Mouse (Mus musculus) forebrain, embryonic 11.5 days (tissue): ENCODE data around the gene 4921507P07Rik. TPM values are rescaled to one million over a fixed set of nuclear protein-coding genes. Genes with fewer than 3 reads are reported as not detected.

Experiments used
- ATAC-seq: fragments of 200-750 bp; cut with Nextera tagmentation; replicated peaks from 2 replicates; pipeline ENCODE4 v1.8.0; 2017; ENCODE audit warnings: moderate TSS enrichment; ENCODE audit not compliant: low FRiP score
- DNase-seq: peaks from one replicate; pipeline ENCODE4 v3.0.0-alpha.2; 2017; ENCODE audit warnings: low spot score
- H3K27ac ChIP-seq: fragments of 300-500 bp; sonication (generic); 2 replicates; pipeline ENCODE4 v1.5.1; 2014; ENCODE audit warnings: low read depth, low read length
- H3K27me3 ChIP-seq: fragments of 300-500 bp; sonication (generic); 2 replicates; pipeline ENCODE4 v1.6.1; 2014; ENCODE audit warnings: mild to moderate bottlenecking, low read length, mixed read lengths; ENCODE audit not compliant: control insufficient read depth, insufficient read depth
- H3K36me3 ChIP-seq: fragments of 300-500 bp; sonication (generic); 2 replicates; pipeline ENCODE4 v1.6.1; 2014; ENCODE audit warnings: mild to moderate bottlenecking, low read length, moderate library complexity, mixed read lengths; ENCODE audit not compliant: control insufficient read depth, insufficient read depth
- H3K4me1 ChIP-seq: fragments of 300-500 bp; sonication (generic); replicated peaks from 2 replicates; pipeline ENCODE4 v1.6.1; 2014; ENCODE audit warnings: low read length, mixed read lengths; ENCODE audit not compliant: control insufficient read depth, insufficient read depth
- H3K4me2 ChIP-seq: fragments of 300-500 bp; sonication (generic); 2 replicates; pipeline ENCODE4 v1.6.1; 2014; ENCODE audit warnings: low read depth, mild to moderate bottlenecking, low read length, moderate library complexity, mixed read lengths; ENCODE audit not compliant: severe bottlenecking
- H3K4me3 ChIP-seq: fragments of 300-500 bp; sonication (generic); 2 replicates; pipeline ENCODE4 v1.5.1; 2014; ENCODE audit warnings: low read depth, low read length
- H3K9ac ChIP-seq: fragments of 300-500 bp; sonication (generic); 2 replicates; pipeline ENCODE4 v1.6.1; 2014; ENCODE audit warnings: low read length
- H3K9me3 ChIP-seq: fragments of 300-500 bp; sonication (generic); 2 replicates; pipeline ENCODE4 v1.6.1; 2016; ENCODE audit warnings: low read length, mixed read lengths; ENCODE audit not compliant: control insufficient read depth
- WGBS: fragments of 180-500 bp; shearing (Covaris S2); extraction: QIAGEN DNeasy Blood & Tissue Kit; methylation state at CpG from one replicate; pipeline ENCODE4 v1.1.7; 2014; 5-methylcytosine and 5-hydroxymethylcytosine counted together
- polyA plus RNA-seq: library from polyadenylated mRNA; unstranded; fragments of >200 nt; fragmentation: Nextera tagmentation; extraction: Ambion mirVana; gene quantifications from 2 replicates; pipeline ENCODE4 v1.2.1, GENCODE M21; 2014

Gene 4921507P07Rik
- polyA plus RNA-seq, 1 experiment from 2014 or later = 0.60 TPM

DNA sequence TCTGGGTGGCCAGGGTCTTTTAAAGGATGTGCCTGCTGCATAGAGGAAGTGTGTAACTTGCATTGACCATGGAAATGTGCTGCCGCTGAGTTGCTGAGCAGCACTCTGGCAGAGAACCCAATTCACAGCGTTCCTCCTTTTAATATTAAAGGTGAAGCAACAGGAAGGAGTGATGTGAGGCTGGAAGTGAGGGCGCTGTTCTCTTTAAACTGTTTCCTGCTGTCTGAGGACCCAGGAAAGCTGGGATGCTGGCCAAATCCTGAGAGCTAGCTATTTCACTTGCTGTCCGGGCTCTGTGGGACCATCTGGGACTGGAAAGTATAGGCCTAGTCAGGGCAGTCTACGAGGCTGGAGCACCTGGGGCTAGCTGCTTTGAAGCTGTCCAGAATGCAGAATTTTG, 2.1 kb upstream of the 4921507P07Rik start:
- Histone ChIP-seq H3K27ac (no peak overlapping the region), H3K4me3 (no peak overlapping the region), H3K9ac (no peak overlapping the region), H3K4me2 (no peak overlapping the region), H3K4me1 (no peaks in the 10 kb centered on the region), H3K27me3 (peaks cover 6% of the 10 kb centered on the region; the same call in 1 of the 2 replicates), H3K36me3 (no peaks in the 10 kb centered on the region), H3K9me3 (no peaks in the 10 kb centered on the region)
- no peak for ATAC-seq
- 74% methylated on average over 5 of the region's 5 CpGs for WGBS
- no peak for DNase-seq

DNA sequence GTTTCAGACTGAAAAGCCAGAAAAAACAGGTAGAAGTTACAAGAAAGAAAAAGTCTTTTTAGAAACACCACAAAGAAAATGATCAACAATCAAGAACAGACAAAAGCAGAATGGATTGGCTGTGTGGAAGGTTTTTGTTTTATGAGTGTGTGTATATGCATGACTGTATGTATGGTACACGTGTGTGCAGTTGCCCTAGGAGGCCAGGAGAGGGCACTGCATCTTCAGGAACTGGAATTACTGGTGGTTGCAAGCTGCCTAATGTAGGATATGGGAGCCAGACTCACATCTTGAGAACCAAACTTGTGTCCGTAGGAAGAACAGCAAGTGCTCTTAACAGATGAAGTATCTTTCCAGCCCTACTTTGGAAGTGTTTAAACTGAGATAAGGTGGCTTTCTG, 2.1 kb downstream of the 4921507P07Rik start:
- Histone ChIP-seq H3K4me2 (no peak overlapping the region), H3K4me3 (no peak overlapping the region), H3K27ac (no peak overlapping the region), H3K27me3 (peaks cover 6% of the 10 kb centered on the region; the same call in 1 of the 2 replicates), H3K36me3 (no peaks in the 10 kb centered on the region), H3K9ac (no peak overlapping the region), H3K9me3 (no peaks in the 10 kb centered on the region), H3K4me1 (no peaks in the 10 kb centered on the region)
- DNase-seq = no peak
- 88% methylated on average over 2 of the region's 2 CpGs for WGBS
- no peak for ATAC-seq

DNA sequence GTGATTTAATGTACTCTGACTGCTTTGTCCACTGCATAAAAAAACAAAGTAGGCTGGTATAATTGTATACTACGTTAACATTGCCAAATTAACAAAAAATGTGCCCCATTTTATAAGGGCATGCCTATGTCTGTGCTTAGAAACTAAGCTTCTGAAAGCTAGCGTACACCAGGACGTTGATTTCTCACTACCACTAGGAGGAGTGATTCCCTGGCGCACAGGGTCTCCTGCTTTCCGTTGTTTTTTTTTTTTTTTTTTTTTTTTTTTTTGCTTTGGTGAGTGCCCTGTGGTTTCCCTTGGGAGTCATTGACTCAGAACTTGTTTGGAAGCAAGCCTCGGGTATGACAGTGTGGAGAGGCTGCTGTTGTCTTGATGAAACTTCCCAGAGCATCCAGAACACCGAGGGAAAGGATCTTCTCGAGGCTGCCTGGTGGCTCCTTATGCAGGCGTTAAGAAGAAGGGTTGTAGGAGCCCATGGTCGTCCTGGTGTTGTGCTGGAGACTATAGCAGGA, 3.0 kb downstream of the 4921507P07Rik start:
- no peak for DNase-seq
- H3K9ac ChIP-seq = no peak overlapping the region
- H3K36me3 ChIP-seq = no peaks in the 10 kb centered on the region
- peaks cover 6% of the 10 kb centered on the region; the same call in 1 of the 2 replicates for H3K27me3 ChIP-seq
- H3K9me3 ChIP-seq = no peaks in the 10 kb centered on the region
- ATAC-seq = no peak
- H3K4me2 ChIP-seq = no peak overlapping the region
- no peak overlapping the region for H3K4me3 ChIP-seq
- no peaks in the 10 kb centered on the region for H3K4me1 ChIP-seq
- no peak overlapping the region for H3K27ac ChIP-seq
- WGBS = 73% methylated on average over 10 of the region's 10 CpGs

DNA sequence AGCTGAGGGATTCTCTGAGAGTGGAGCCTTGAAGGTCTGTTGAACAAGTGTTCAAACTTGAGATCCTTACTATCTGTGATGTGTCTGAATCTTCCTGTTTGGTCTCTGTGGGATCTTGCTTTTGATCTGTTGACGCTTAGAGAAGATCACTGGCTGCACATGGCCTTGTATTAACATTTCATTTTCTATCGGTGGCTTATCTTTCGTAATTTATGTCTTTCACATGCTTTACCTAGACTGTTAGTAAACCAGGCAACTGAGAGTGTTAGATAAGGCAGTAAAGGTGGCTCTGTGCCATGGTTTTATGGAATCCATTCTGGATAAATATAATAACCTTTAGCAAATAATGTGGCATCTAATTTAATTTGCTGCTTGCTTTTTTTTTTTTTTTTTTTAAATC, 6.2 kb downstream of the 4921507P07Rik start:
- no peak overlapping the region for H3K9ac ChIP-seq
- no peaks in the 10 kb centered on the region for H3K27me3 ChIP-seq
- no peaks in the 10 kb centered on the region for H3K9me3 ChIP-seq
- no peak overlapping the region for H3K4me2 ChIP-seq
- H3K4me1 ChIP-seq = no peaks in the 10 kb centered on the region
- no peaks in the 10 kb centered on the region for H3K36me3 ChIP-seq
- no peak overlapping the region for H3K4me3 ChIP-seq
- no peak overlapping the region for H3K27ac ChIP-seq
- no peak for DNase-seq
- 89% methylated on average over 3 of the region's 3 CpGs for WGBS
- no peak for ATAC-seq

DNA sequence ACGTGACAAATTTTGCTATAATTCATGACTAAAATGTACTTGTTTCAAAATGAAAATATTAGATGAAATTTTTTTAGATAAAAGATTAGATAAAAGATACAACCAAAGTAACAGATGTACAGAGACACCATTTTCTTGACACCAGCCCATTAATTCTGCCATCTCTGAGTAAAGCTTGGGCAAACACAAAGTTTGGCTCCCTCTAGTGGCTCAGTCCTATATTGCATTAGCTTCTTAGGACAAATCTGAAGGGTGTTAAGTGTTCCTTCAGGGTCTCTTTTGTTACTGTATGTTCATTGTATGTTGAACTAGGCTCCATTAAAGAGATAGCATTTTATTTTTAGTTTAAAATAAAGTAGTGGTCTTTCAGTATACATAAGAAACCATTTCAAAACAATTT, 8.2 kb downstream of the 4921507P07Rik start:
- H3K27me3 ChIP-seq = no peaks in the 10 kb centered on the region
- no peaks in the 10 kb centered on the region for H3K36me3 ChIP-seq
- WGBS = 85% methylated on average over 1 of the region's 1 CpGs
- no peak overlapping the region for H3K9ac ChIP-seq
- H3K27ac ChIP-seq = no peak overlapping the region
- DNase-seq (peak; percentile 56), ATAC-seq (no peak)
- no peaks in the 10 kb centered on the region for H3K4me1 ChIP-seq
- no peak overlapping the region for H3K4me3 ChIP-seq
- no peak overlapping the region for H3K4me2 ChIP-seq
- H3K9me3 ChIP-seq = no peaks in the 10 kb centered on the region

DNA sequence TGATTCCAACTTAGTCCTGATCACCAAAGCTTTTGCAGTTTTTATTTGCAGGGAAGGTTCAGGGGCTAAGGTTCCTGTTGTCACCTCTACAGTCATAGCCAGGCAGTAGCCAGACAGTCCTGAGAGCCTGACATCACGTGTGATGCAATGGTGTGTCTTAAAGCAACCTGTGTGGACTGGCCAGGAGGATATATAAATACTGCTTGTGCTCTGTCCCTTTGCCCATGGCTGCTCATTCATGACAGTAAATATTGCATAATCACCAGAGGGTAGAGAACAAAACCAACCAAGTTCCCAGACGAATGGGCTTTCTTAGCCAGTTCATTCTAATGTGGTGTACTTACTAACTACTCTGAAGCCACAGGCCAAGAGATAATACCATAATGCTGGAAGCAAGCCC, 9.0 kb downstream of the 4921507P07Rik start:
- H3K9me3 ChIP-seq = no peaks in the 10 kb centered on the region
- WGBS = 87% methylated on average over 2 of the region's 2 CpGs

DNA sequence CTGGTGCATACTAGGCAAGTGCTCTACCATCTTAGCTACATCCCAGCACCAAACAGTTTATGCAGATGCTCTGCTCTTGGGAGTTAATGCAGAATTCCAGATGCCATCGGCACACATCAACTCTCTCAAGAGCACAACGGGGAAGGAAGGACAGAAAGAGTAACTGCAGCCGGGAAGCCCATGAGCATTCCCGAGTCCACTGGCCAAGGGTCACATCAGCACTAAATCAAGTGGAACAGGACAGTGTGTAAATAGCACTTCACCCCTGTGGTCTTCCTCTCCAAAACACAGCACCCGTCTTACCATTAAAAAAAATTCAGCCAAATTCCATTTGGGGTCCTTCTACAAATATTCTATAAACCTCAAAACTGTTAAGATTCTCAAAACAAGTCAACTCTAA, 10.1 kb downstream of the 4921507P07Rik start:
- H3K9ac ChIP-seq = no peak overlapping the region
- no peaks in the 10 kb centered on the region for H3K4me1 ChIP-seq
- H3K4me2 ChIP-seq = no peak overlapping the region
- WGBS = 89% methylated on average over 5 of the region's 5 CpGs
- no peak for DNase-seq
- H3K9me3 ChIP-seq = no peaks in the 10 kb centered on the region
- H3K36me3 ChIP-seq = no peaks in the 10 kb centered on the region
- H3K27ac ChIP-seq = no peak overlapping the region
- ATAC-seq = no peak
- H3K27me3 ChIP-seq = no peaks in the 10 kb centered on the region
- no peak overlapping the region for H3K4me3 ChIP-seq

More for the DNA sequence above, 9.0 kb downstream of the 4921507P07Rik start:
- Histone ChIP-seq H3K27me3 (no peaks in the 10 kb centered on the region), H3K36me3 (no peaks in the 10 kb centered on the region), H3K4me2 (no peak overlapping the region), H3K4me1 (no peaks in the 10 kb centered on the region), H3K9ac (no peak overlapping the region), H3K27ac (no peak overlapping the region), H3K4me3 (no peak overlapping the region)
- ATAC-seq (no peak), DNase-seq (no peak)

DNA sequence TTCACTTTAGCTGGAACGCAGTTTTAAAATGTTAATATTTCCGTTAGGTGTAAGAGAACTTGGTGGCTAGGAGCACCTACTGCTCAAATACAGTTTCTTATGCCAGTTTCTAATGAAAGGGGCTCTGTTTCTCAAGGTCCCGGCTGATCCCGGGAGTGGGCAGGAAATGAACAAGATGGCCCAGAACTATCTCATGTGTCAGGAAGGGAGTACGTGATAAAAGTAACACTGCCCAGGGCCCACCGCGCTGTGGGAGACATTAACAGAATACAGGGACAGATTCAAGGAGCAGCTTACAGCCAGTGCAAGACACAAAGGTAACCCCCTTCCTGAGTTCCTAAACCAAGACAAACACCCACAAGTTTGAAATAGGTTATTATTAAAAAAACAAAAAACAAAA, 10.7 kb downstream of the 4921507P07Rik start:
- Histone ChIP-seq H3K27ac (no peak overlapping the region), H3K4me3 (no peak overlapping the region)
- WGBS = 91% methylated on average over 7 of the region's 7 CpGs

DNA sequence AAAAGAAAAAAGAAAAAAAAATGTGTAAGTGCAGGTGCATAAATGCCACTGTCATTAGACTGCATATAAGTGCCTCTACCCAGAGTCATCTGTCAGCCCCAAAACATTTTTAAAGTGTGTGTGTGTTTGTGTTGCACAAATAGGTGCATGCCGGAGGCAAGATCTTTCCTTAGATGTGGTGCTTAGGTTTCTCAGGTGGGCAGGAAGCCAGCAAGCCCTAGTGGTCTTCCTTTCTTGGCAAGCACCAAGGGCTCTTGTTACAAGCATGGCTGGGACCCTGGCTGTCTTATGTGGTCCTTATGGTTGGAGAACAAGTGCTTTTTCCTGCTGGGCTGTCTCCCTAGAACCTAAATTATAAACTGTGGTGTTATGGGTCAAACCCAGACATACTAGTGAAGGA, 24.8 kb downstream of the 4921507P07Rik start:
- ATAC-seq = no peak
- Histone ChIP-seq H3K4me2 (no peak overlapping the region), H3K27me3 (no peaks in the 10 kb centered on the region), H3K4me3 (no peak overlapping the region), H3K36me3 (no peaks in the 10 kb centered on the region), H3K4me1 (no peaks in the 10 kb centered on the region; the same call in 1 of the 2 replicates), H3K27ac (no peak overlapping the region), H3K9ac (no peak overlapping the region), H3K9me3 (no peaks in the 10 kb centered on the region)
- no peak for DNase-seq
- 97% methylated on average over 1 of the region's 1 CpGs for WGBS

More for the DNA sequence above, 10.7 kb downstream of the 4921507P07Rik start:
- H3K9ac ChIP-seq = no peak overlapping the region
- H3K36me3 ChIP-seq = no peaks in the 10 kb centered on the region
- H3K27me3 ChIP-seq = no peaks in the 10 kb centered on the region
- no peak for ATAC-seq
- H3K4me2 ChIP-seq = no peak overlapping the region
- no peaks in the 10 kb centered on the region for H3K4me1 ChIP-seq
- H3K9me3 ChIP-seq = no peaks in the 10 kb centered on the region
- no peak for DNase-seq
